Mouse (Mus musculus) liver, adult 2 months (tissue): ENCODE measurements around the gene C1qa.

ENCODE experiments used
- CTCF ChIP-seq: fragments of 200-500 bp; IDR thresholded peaks from 2 replicates; pipeline ENCODE4 v1.5.1; 2011; ENCODE audit warnings: low read depth, low read length, control low read depth
- POLR2A ChIP-seq: fragments of 200-500 bp; IDR thresholded peaks from 2 replicates; pipeline ENCODE4 v1.6.1; 2011; ENCODE audit warnings: low read length, control low read depth; ENCODE audit not compliant: insufficient read depth; ENCODE audit errors: extremely low read depth

- TF ChIP-seq CTCF: no peak
- TF ChIP-seq POLR2A: no peak
Observed at GRCm38 (mm10) chr4:136895861-136896260, 2.7 kb downstream of the C1qa start.
